Mouse (Mus musculus): ENCODE measurements around the gene Ptgs2.

Ptgs2 gene

GRCm38 (mm10) chr1:150099790-150100333 is at the start of gene Ptgs2:
TSS of gene Ptgs2 (plus strand) at chr1:150100031.
- peak; percentile 6 for DNase-seq

- DNase-seq: no peak
Measured at GRCm38 (mm10) chr1:150050256-150050655, 49.6 kb upstream of the Ptgs2 start.

- no peak for DNase-seq
Measured at GRCm38 (mm10) chr1:150065684-150066083, 34.1 kb upstream of the Ptgs2 start.

- DNase-seq: no peak
Measured at GRCm38 (mm10) chr1:150072880-150073279, 27.0 kb upstream of the Ptgs2 start.

- no peak for DNase-seq
Measured at GRCm38 (mm10) chr1:150074609-150075008, 25.2 kb upstream of the Ptgs2 start.

GRCm38 (mm10) chr1:150089040-150089692 is 10.7 kb upstream of the Ptgs2 start:
- no peak for DNase-seq

- DNase-seq: no peak
Measured at GRCm38 (mm10) chr1:150090229-150090628, 9.6 kb upstream of the Ptgs2 start.

GRCm38 (mm10) chr1:150097036-150097435 is 2.8 kb upstream of the Ptgs2 start:
- DNase-seq: no peak

- no peak for DNase-seq
Measured at GRCm38 (mm10) chr1:150097721-150098120, 2.1 kb upstream of the Ptgs2 start.

- no peak for DNase-seq
Measured at GRCm38 (mm10) chr1:150099374-150099773, 457 bp upstream of the Ptgs2 start.

- DNase-seq: no peak
Measured at GRCm38 (mm10) chr1:150104228-150104720, 4.4 kb downstream of the Ptgs2 start.

- DNase-seq: no peak
Measured at GRCm38 (mm10) chr1:150106736-150107135, 6.9 kb downstream of the Ptgs2 start.

GRCm38 (mm10) chr1:150109591-150109990 is 9.8 kb downstream of the Ptgs2 start:
- DNase-seq: no peak

GRCm38 (mm10) chr1:150115352-150115751 is 15.5 kb downstream of the Ptgs2 start:
- no peak for DNase-seq

GRCm38 (mm10) chr1:150118352-150118751 is 18.5 kb downstream of the Ptgs2 start:
- DNase-seq: no peak

GRCm38 (mm10) chr1:150125568-150125967 is 25.7 kb downstream of the Ptgs2 start:
- no peak for DNase-seq

- no peak for DNase-seq
Measured at GRCm38 (mm10) chr1:150130070-150130469, 30.2 kb downstream of the Ptgs2 start.

GRCm38 (mm10) chr1:150130586-150131275 is 30.9 kb downstream of the Ptgs2 start:
- no peak for DNase-seq

GRCm38 (mm10) chr1:150135350-150135749 is 35.5 kb downstream of the Ptgs2 start:
- DNase-seq: no peak

GRCm38 (mm10) chr1:150139730-150140129 is 39.9 kb downstream of the Ptgs2 start:
- no peak for DNase-seq

- DNase-seq: no peak
Measured at GRCm38 (mm10) chr1:150141939-150142338, 42.1 kb downstream of the Ptgs2 start.

- DNase-seq: no peak
Measured at GRCm38 (mm10) chr1:150143578-150143977, 43.7 kb downstream of the Ptgs2 start.

GRCm38 (mm10) chr1:150145049-150145448 is 45.2 kb downstream of the Ptgs2 start:
- no peak for DNase-seq

- no peak for DNase-seq
Measured at GRCm38 (mm10) chr1:150147272-150147671, 47.4 kb downstream of the Ptgs2 start.

Measured in kidney, adult 9 months (tissue).